Mouse (Mus musculus) adrenal gland, adult 8-10 months (tissue): ENCODE data around the gene Smarcd2. TPM values are rescaled to one million over a fixed set of nuclear protein-coding genes. Genes with fewer than 3 reads are reported as not detected.

Experiments
- DNase-seq: peaks from one replicate; pipeline ENCODE4 v3.0.0; 2022
- total RNA-seq, 4 experiments: library from RNA; stranded (reverse); gene quantifications; 2 replicates each; pipeline ENCODE4 v1.2.4; 2022

The Smarcd2 gene
- total RNA-seq, result 10 to 100 TPM; 74.0 to 91.9 (median 85.8) TPM

DNA sequence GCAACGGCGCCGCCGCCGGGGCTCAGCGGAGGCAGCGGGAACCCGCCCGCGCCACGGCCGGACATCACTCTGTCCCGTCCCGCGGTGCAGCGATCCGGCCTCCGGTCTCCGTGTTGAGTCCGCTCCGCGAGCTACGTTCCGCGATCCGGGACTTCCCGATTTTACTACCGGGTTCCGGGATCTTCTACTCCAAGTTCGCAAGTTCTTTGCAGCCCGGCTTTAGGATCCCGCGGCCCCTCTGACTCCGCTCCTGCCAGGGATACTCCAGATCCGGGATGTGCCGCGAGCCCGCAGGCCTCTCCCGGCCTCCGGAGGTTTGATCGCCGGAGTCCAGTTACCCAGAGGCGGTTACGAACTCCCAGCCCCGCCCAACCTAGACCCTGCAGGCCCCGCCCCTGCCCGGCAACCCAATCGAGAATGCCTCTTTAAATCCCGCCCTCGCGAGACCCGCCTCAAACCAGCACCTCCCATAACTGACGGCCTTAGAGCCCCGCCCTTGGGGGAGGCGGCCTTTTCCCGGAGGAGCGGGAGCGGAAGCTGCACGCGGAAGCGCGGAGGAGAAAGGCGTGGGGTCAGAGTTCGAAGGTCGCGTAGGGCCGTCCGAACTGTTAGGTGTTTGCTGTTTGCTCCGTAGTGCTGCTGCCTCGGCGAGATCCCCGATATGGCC lies at the start of gene Smarcd2:
TSS of gene Smarcd2 (minus strand) at position 329 of the 667 bp plus-strand sequence.
- DNase-seq, result peak; percentile 100

DNA sequence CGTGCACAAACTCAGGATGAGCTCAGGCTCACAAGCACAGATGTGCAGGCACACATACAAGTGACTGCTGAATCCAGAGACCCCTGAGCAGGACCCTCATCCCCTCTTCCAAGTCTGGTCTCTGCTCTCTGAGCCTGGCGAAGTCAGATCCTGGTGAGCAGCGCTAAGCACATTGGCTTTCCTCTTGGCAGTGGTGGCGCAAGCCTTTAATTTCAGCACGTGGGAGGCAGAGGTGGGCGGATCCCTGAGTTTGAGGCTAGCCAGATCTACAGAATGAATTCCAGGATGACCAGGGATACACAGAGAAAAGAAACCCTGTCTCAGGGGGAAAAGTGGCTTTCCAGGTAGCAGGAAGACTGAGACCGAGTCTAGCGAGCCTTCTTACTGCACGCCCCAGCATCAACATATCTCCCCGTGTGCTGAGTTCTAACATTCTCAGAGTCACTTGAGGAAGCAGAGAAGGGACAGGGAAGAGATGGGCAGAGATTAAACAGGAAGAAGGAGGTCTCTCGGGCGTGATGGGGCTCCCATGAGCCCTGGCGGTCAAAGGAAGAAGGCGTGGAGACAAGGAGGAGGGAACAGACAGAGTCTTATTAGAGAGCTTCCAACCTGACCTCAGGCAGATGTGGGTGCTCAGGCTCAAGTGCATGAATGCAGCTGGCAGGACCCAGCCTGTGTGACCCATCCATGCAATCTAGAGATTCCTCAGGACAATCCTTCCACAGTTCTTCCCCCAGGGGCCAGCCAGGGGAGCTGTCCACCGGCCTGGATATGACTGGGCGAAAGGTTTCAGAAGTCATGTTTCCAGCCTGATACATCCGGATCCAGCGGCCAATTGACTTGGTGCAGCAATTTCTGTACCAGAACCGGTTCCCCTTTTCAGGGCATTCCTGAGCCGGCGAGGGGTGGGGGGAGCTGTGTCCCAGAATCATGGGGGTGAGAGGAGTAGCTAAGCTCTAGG lies 45.9 kb upstream of the Smarcd2 start:
- no peak for DNase-seq

DNA sequence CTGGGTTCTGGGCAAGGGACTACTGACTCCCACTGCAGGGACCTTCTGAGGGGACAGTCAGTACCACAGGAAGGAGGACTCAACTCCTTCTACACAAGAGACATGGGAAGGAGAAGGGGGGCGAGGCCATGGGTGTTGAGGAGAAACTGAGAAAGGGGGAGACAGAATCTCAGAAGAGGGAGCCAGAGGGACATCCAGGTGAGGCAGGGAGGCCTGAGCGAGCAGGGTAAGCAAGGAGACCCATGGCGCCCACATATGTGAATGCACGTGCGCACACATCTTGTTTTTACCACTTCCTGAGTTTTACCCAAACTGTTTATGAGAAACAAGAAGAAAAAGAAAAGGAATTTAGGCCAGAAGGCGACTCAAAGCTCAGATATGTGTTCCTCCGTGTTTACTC lies 45.0 kb upstream of the Smarcd2 start:
- DNase-seq, result no peak

GRCm38 (mm10) chr11:106316416-106316815 lies 43.6 kb upstream of the Smarcd2 start:
- no peak for DNase-seq

DNA sequence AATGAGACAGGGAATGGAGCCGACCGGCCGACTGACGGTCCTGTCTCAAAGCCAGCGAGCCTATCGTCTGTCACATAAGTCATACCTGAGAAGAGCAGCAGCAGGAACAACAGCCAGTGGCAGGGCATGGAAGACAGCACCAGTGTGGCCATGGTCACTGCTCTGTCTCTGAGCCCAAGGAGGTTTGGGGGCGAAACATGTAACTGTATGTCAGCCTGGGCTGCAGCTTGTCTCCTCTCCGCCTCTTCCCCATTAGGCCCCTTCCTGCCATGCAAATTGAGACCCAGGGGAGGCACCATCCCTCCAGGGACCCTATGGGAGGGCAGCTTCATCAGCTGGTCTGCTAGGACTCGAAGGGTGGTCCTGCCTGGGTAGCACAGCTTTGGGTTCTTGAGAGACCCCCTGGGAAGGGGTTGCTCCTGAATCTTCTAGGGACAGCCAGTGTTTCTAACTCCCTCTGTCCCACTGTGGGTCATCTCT lies 41.6 kb upstream of the Smarcd2 start, which contains the start of gene Cd79b:
TSS of gene Cd79b (minus strand) at position 430 of the 480 bp plus-strand sequence.
- no peak for DNase-seq

GRCm38 (mm10) chr11:106313533-106313932 lies 40.8 kb upstream of the Smarcd2 start:
- no peak for DNase-seq

- no peak for DNase-seq
Observed at GRCm38 (mm10) chr11:106310123-106310522, 37.4 kb upstream of the Smarcd2 start.

DNA sequence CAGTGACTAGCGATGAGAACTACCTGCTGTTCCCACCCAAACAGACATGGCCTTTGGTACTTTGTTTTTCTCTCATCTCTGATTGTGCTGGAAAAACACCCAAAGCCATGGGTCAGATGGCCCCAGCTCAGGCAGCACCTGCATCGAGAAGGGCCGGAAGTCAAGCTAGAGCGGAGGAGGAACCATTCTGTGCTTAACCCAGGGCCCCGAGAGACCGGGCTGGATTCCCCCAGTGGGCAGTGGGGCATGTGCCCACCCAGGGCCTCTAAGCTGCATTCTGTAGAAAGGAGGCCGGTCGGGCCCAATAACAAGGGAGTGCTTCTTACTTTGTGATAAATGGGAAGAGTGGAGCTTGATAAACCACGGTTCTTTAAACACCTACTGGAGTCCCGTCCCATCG lies 35.4 kb upstream of the Smarcd2 start:
- no peak for DNase-seq

- no peak for DNase-seq
Observed at GRCm38 (mm10) chr11:106307432-106307831, 34.7 kb upstream of the Smarcd2 start.

DNA sequence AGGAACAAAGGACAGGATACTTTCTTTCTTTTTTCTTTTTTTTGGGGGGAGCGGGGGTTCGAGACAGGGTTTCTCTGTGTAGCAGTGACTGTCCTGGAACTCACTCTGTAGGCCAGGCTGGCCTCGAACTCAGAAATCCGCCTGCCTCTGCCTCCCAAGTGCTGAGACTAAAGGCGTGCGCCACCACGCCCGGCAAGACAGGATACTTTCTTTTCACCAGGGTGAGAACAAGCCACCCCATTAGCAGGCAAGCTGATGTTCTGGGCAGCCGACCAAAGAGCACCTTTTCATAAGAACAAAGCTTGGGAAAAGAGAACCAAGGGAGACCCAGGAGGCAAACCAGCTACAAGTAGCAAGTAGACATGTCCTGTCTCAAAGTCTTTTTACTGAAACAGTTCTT lies 34.0 kb upstream of the Smarcd2 start:
- no peak for DNase-seq

- DNase-seq, result no peak
Observed at GRCm38 (mm10) chr11:106306065-106306385, 33.3 kb upstream of the Smarcd2 start.

GRCm38 (mm10) chr11:106305348-106306064 lies 32.7 kb upstream of the Smarcd2 start:
- no peak for DNase-seq

DNA sequence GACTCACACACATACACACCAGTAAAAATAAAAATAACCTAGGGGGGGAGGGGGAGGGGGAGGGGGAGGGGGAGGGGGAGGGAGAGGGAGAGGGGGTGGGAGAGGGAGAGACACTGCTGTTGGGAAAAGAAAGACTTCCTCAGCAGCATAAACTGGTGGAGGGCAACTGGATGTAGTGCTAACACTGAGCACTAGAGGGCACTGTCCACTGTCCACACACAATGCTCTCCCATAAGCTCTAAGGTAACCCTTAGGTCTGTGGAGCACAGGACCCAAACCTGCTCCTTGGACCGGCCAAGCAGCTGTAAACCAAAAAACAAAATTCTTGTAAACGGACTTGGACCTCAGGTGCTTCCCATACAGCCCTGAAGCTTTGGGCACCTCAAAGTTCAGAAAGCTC lies 29.9 kb upstream of the Smarcd2 start:
- DNase-seq, result no peak

DNA sequence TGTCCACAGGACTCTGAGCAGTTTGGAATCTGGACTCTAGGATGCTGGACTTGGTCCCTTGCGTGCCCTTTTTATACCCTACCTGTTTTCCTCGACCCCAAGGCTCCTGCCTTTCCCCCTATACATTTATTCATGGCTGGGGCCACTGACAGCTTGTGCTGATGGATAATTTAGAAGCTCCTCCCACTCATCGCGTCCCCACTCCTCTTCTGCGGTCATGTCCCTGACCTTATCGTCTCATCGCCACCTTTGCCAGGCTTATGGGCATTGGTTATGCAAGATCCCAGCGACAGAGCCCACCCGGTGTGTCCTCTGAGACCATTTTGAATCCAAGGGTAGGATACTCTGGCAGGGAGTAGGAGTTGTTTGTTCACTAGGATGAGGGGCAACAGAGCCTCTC lies 29.0 kb upstream of the Smarcd2 start, which contains the start of gene Gh:
TSS of gene Gh (minus strand) at position 101 of the 400 bp plus-strand sequence.
- no peak for DNase-seq

GRCm38 (mm10) chr11:106291861-106292260 lies 19.1 kb upstream of the Smarcd2 start:
- DNase-seq, result no peak

DNA sequence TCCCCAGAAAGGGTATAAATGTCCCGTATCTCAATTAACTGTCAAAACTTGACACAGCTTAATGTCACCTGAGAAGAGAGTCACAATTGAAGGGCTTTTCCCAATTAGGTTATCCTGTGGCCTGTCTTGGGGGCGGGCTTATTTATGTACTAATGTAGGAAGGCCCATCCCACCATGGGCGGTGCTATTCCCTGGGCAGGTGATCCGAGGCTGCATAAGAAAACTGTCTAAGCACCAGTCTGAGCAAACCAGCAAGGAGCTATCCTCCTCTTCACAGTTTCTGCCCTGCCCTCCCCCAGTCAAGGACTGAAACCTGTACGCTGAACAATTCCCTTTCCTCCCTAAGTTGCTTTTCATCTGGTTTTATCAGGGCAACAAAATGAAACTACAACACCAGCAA lies 17.6 kb upstream of the Smarcd2 start:
- no peak for DNase-seq

- DNase-seq, result peak; percentile 69
Observed at GRCm38 (mm10) chr11:106289369-106289768, 16.6 kb upstream of the Smarcd2 start.

- no peak for DNase-seq
Observed at GRCm38 (mm10) chr11:106286987-106287386, 14.2 kb upstream of the Smarcd2 start.

DNA sequence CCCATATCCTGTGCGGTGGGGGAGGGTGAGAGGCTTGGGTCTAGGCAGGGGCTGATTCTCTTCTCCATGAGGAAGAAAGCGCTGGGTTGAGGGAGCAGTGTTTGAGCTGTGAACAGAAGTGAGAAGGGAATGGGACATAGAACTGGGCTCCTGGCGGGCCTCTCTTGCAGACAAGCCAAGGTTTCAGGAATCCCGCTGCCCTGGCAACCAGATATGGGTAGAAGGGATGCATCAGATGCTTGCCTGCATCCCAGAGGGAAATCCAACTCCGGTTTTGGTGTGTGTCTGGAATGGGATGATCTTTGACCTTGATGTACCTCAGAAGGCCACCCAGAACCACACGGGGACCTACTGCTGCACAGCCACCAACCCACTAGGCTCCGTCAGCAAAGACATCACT lies 13.4 kb upstream of the Smarcd2 start:
- DNase-seq, result no peak

DNA sequence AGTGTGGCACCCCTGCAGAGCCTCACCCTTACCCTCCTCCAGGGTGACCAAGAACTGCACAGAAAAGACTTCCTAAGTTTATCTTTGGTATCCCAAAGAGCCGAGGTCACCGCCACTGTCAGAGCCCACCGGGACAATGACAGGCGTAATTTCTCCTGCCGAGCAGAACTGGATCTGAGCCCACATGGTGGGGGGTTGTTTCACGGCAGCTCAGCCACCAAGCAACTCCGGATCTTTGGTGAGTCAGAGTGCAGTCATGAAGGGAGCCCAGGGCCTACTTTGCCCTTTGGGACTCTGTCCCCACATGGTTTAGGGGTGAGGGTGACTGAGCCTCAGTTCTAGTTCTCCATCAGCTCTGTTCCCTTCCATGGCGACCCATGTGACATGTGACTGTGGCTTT lies 11.4 kb upstream of the Smarcd2 start:
- no peak for DNase-seq

DNA sequence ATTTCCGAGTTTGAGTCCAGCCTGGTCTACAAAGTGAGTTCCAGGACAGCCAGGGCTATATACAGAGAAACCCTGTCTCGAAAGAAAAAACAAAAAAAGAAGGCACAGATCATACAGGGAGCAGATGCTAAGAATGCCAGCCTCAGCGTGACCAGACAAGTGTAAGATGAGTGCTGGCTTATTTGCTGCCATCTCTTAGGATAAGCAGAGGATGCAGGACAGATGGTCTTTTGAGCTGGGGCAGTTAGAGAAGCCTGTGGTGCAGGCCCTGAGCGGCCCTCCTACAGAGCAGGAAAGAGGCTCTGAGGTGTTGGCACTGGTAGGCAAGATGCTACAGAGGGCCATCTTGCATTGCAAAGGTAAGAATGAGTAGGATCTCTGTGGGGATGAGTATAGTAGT lies 10.6 kb upstream of the Smarcd2 start:
- DNase-seq, result no peak

GRCm38 (mm10) chr11:106282452-106282851 lies 9.7 kb upstream of the Smarcd2 start:
- no peak for DNase-seq

DNA sequence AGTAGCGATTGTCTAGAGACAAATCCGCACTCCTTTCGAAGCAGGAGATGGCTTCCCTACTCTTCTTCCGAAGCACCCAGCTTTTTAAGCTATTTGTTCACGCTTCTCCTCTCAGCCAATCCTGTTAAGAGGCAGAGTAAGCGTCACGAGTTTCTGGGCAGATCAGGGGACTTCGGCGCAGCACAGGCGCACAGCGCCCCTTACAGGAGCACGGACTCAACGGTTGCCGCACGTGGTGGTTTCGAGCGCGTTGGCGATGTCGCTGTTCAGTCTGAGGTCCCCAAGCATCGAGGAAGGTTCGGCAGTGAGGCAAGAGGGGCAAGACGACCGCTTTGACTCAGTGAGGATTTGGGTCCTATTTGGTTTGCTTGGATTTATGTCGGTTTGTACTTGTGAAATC lies 3.7 kb upstream of the Smarcd2 start, which contains the start of gene Tcam1:
TSS of gene Tcam1 (plus strand) at position 219 of the 400 bp plus-strand sequence.
- peak; percentile 91 for DNase-seq
